Mouse (Mus musculus) cerebellum, adult 2 months (tissue): ENCODE measurements around the gene Ppm1n. TPM values are rescaled to one million over a fixed set of nuclear protein-coding genes. Genes with fewer than 3 reads are reported as not detected.
A peak's percentile ranks its signal among the peaks of the same experiment; 100 is the strongest.

Source experiments
- DNase-seq, 2 experiments: peaks; one replicate each; pipeline ENCODE4 v3.0.0; 2021
- H3K27ac ChIP-seq: fragments of 200-500 bp; 2 replicates; pipeline ENCODE4 v1.5.1; 2012; ENCODE audit warnings: low read length, control low read depth, inconsistent platforms; ENCODE audit not compliant: insufficient read depth
- H3K27me3 ChIP-seq: fragments of 200-500 bp; 2 replicates; pipeline ENCODE4 v1.6.1; 2012; ENCODE audit warnings: inconsistent platforms, mild to moderate bottlenecking, low read length, moderate library complexity; ENCODE audit not compliant: control insufficient read depth, insufficient read depth
- H3K4me1 ChIP-seq: fragments of 200-500 bp; 2 replicates; pipeline ENCODE4 v1.6.1; 2011; ENCODE audit warnings: low read length; ENCODE audit not compliant: control insufficient read depth, insufficient read depth
- H3K4me3 ChIP-seq: fragments of 200-500 bp; replicated peaks from 2 replicates; pipeline ENCODE3; 2011; ENCODE audit warnings: mild to moderate bottlenecking, low read depth, low read length, control low read depth; ENCODE audit not compliant: insufficient read depth
- CTCF ChIP-seq: fragments of 200-500 bp; IDR thresholded peaks from 2 replicates; pipeline ENCODE4 v1.5.1; 2011; ENCODE audit warnings: low read depth, mild to moderate bottlenecking, control low read depth, low read length, moderate library complexity, borderline replicate concordance; ENCODE audit not compliant: insufficient read depth
- POLR2A ChIP-seq: fragments of 200-500 bp; IDR thresholded peaks from 2 replicates; pipeline ENCODE4 v1.6.1; 2011; ENCODE audit warnings: low read length, control low read depth, borderline replicate concordance; ENCODE audit not compliant: insufficient read depth
- WGBS: fragments of 180-500 bp; shearing (Covaris S2); methylation state at CpG from one replicate; pipeline ENCODE4 v1.1.7; 2018; 5-methylcytosine and 5-hydroxymethylcytosine counted together
- polyA plus RNA-seq: library from polyadenylated mRNA; depleted of rRNA; stranded (reverse); fragments of >200 nt; gene quantifications from 2 replicates; pipeline ENCODE4 v1.2.3, GENCODE M21; 2012

Ppm1n gene
- polyA plus RNA-seq, 1 experiment = 1.1 TPM

- Histone ChIP-seq H3K4me1 (peaks cover 3% of the 10 kb centered on the region; the same call in 1 of the 2 replicates), H3K4me3 (no peak overlapping the region), H3K27ac (no peak overlapping the region), H3K27me3 (no peaks in the 10 kb centered on the region)
- TF ChIP-seq POLR2A (no peak), CTCF (no peak)
- WGBS = 34% methylated on average over 4 of the region's 4 CpGs
- no peak for DNase-seq
Observed at GRCm38 (mm10) chr7:19311991-19312390, 32.1 kb upstream of the Ppm1n start.

- Histone ChIP-seq H3K27me3 (no peaks in the 10 kb centered on the region; the same call in 1 of the 2 replicates), H3K4me3 (peak within 1 kb of the TSS; percentile 74), H3K4me1 (peaks cover 3% of the 10 kb centered on the region; the same call in 1 of the 2 replicates), H3K27ac (no peak within 1 kb of the TSS)
- peak; percentile 97 for DNase-seq
- WGBS = under 1% methylated on average over 49 of the region's 49 CpGs
- TF ChIP-seq CTCF (peak; percentile 44; the same call in 1 of the 2 replicates), POLR2A (peak; percentile 22; the same call in 1 of the 2 replicates)
Observed at GRCm38 (mm10) chr7:19309884-19310641, 30.2 kb upstream of the Ppm1n start, which contains the start of gene Fosb. TSS of gene Fosb (minus strand) at chr7:19310051.

DNA sequence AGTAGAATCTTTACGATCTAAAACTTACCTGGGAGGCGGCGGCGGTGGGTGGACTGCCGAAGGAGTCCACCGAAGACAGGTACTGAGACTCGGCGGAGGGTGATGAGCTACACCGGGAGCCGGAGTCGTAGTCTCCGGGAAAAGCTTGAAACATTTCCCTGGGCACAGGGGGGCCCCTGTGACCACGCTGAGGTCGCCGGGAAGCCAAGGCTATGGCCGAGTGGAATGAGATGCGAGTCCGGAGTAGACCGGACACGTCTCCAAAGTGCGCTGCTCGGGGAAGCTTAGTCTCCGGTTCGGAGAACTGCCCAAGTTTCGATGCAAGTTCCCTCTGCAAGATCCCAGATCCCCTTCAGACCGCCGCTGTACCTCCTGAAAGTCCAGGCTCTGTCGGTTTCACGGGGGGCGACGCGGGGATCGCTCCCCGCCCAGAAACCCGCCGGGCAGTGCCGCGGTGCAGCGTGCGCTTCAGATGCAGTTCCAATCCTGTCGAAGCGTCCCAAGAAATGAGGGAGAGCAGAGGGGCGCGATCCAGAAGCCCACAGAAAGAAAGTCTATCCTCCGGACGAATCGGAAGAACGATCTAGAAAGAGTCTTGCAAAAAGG, 29.5 kb upstream of the Ppm1n start:
- H3K27me3 ChIP-seq = peaks cover 2% of the 10 kb centered on the region; the same call in 1 of the 2 replicates
- under 1% methylated on average over 48 of the region's 48 CpGs for WGBS

DNA sequence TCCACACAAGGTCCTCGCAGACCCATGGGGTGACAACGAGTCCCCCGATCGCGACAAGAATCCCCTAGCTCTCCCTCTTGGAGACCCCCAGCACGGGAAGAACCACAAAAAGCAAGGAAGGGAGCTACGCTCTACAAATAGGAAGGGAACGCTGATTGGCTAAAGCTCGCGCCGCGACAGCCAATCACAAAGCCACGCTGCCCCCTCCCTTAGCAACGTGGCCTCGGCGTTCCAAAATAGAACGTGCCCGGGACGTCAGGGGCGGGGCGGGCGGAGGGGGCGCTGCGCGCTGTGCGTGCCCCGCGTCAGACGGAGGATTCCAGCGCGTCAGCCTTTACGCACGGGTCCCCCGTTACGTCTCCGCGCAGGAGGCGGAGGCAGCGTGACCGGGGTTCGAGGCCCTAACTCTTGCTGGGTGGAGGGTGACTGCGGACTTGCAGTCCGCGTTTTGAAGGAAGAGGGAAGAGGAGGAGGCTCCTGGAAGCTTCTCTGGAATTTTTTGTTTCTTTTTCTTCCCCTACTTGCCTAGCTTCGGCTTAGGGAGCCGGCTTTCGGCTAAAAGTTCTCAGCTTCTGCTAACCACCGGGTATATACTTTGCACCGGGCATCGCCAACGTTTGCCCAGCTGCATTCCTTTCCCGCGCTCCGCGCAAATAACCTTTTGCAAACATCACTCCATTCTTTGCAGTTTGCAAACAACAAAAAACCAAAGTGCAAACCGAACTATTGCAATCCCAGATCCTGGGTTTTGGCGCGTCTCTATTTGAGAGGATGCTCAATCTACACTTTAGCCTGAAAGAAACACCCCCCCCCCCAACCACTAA, 28.8 kb upstream of the Ppm1n start:
- 1% methylated on average over 58 of the region's 58 CpGs for WGBS
- peak; percentile 97 to 98 for DNase-seq
- H3K4me1 ChIP-seq = peaks cover 3% of the 10 kb centered on the region; the same call in 1 of the 2 replicates
- peaks cover 2% of the 10 kb centered on the region; the same call in 1 of the 2 replicates for H3K27me3 ChIP-seq
- peak overlapping the region; percentile 82 for H3K27ac ChIP-seq
- TF ChIP-seq POLR2A = peak; percentile 73; the same call in 1 of the 2 replicates
- TF ChIP-seq CTCF = no peak
- H3K4me3 ChIP-seq = peak overlapping the region; percentile 73

More for the DNA sequence above, 29.5 kb upstream of the Ppm1n start:
- TF ChIP-seq CTCF (no peak), POLR2A (no peak)
- peak in 1 of 2 experiments; percentile 37 for DNase-seq
- peaks cover 3% of the 10 kb centered on the region; the same call in 1 of the 2 replicates for H3K4me1 ChIP-seq
- peak overlapping the region; percentile 54 for H3K4me3 ChIP-seq
- H3K27ac ChIP-seq = no peak overlapping the region

DNA sequence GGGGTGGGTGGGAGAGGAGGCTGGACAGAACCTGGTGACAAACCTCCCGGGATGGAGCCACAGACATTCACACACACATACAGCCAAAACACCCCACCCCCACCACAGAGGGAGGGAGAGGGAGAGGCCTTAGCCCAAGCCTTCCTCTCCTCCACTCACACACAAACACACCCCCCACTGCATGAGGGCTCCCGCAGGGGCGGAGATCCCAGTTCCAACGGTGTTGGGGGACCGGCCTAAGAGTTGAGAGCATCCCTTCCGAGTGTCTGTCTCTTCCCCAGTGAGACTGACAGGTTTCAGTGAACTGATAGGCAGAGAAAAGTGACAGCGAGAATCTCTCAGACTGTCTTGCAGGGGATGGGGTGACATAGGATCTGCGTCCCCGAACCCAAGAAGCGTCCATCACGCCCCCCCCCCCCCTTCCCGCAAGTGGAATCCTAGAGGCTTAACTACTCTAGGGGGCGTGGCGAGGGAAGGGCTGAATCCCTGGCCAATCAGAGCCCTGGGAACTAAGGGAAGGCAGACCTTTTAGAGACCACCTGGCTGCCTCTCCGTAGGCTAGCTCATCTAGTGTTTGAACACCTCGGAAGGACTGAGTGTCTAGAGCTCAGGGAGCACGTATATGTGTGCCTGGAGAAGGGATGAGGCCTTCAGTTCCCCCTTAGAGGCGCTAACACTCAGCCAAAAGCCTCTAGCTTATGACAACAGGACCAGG, 28.0 kb upstream of the Ppm1n start:
- H3K4me3 ChIP-seq = peak overlapping the region; percentile 73

GRCm38 (mm10) chr7:19306819-19307738, 27.2 kb upstream of the Ppm1n start:
- H3K4me1 ChIP-seq = peaks cover 5% of the 10 kb centered on the region; the same call in 1 of the 2 replicates
- no peak overlapping the region for H3K27ac ChIP-seq
- 63% methylated on average over 25 of the region's 25 CpGs for WGBS
- DNase-seq = no peak
- H3K27me3 ChIP-seq = peaks cover 2% of the 10 kb centered on the region; the same call in 1 of the 2 replicates
- TF ChIP-seq POLR2A (no peak), CTCF (no peak)
- no peak overlapping the region for H3K4me3 ChIP-seq

More for the DNA sequence above, 28.0 kb upstream of the Ppm1n start:
- under 1% methylated on average over 18 of the region's 18 CpGs for WGBS
- DNase-seq = peak; percentile 50 to 84
- Histone ChIP-seq H3K27me3 (peaks cover 2% of the 10 kb centered on the region; the same call in 1 of the 2 replicates), H3K27ac (peak overlapping the region; percentile 82), H3K4me1 (peaks cover 5% of the 10 kb centered on the region; the same call in 1 of the 2 replicates)
- no peak for TF ChIP-seq POLR2A
- no peak for TF ChIP-seq CTCF
